Mouse (Mus musculus) bone marrow, adult 2 months (tissue): ENCODE data around the gene Mpc1.

ENCODE experiments used
- CTCF ChIP-seq: fragments of 200-500 bp; IDR thresholded peaks from 2 replicates; pipeline ENCODE4 v1.5.1; 2011; ENCODE audit warnings: low read length, control low read depth; ENCODE audit not compliant: control insufficient read depth, insufficient read depth
- POLR2A ChIP-seq: fragments of 200-500 bp; IDR thresholded peaks from 2 replicates; pipeline ENCODE4 v1.6.1; 2011; ENCODE audit warnings: low read depth, mild to moderate bottlenecking, control low read depth, low read length, borderline replicate concordance; ENCODE audit not compliant: control insufficient read depth

DNA sequence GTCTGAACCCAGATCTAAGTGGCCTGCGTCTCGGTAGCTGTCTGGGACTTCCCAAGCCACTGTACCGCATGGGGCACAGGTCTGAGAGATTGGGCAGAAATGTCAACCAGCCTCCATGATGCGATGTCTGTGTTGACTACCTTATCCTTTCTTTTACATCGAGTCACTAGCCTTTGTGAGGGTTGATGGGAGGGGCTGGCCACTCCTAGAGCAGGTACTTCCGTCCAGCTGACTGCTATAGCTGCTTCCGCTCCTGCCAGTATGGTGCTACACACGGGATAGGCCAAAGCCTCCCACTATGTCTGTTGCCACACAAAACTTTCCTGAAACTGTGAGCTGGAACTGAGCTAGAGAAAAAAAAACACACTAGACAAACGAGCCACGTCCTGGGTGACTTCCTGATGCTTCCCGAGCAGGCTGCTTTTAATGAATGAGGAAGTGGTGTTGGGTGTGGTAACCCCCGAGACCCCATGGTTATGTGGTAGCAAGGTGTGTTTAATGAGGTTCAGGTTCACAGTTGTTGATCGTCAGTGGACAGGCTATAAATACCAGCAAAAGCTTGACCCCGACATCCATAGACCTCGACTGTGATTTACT lies 49.0 kb upstream of the Mpc1 start:
- TF ChIP-seq POLR2A (no peak), CTCF (no peak)
